Mouse (Mus musculus) adrenal gland, adult 2 months (tissue): ENCODE measurements around the gene Zdhhc5. TPM values are rescaled to one million over a fixed set of nuclear protein-coding genes. Genes with fewer than 3 reads are reported as not detected.

Source experiments
- DNase-seq: peaks from one replicate; pipeline ENCODE4 v3.0.0; 2021
- microRNA-seq, 2 experiments: library from miRNA; unstranded; fragments of <30 nt; microRNA quantifications; one replicate each; pipeline ENCODE4 v1.2.0; 2021
- polyA plus RNA-seq: library from polyadenylated mRNA; depleted of rRNA; stranded (reverse); fragments of >200 nt; gene quantifications from 2 replicates; pipeline ENCODE4 v1.2.3, GENCODE M21; 2012; rRNA removed
- total RNA-seq, 2 experiments: library from RNA; stranded (reverse); gene quantifications; 2 replicates each; pipeline ENCODE4 v1.2.3; 2021

The Zdhhc5 gene
- total and polyA plus RNA-seq, 3 experiments = 46.3 to 74.4 (median 61.7) TPM

- no peak for DNase-seq
Observed at GRCm38 (mm10) chr2:84647051-84647568, 67.9 kb downstream of the Zdhhc5 start.

- DNase-seq = no peak
Observed at GRCm38 (mm10) chr2:84646138-84646537, 68.8 kb downstream of the Zdhhc5 start.

GRCm38 (mm10) chr2:84640833-84641232, 74.1 kb downstream of the Zdhhc5 start:
- DNase-seq = no peak

GRCm38 (mm10) chr2:84638428-84639220, 76.4 kb downstream of the Zdhhc5 start:
- DNase-seq = no peak

Small RNAs within 50 kb of the gene (microRNA-seq; reads per million reads assigned to microRNA genes)
- gene Mir130a = 3,158 to 3,194 reads per million in 2 experiments

Other genes with a start within 250 kb of the Zdhhc5 start
- 10 to 100 TPM; 41.9 to 52.2 TPM for gene Tfpi, start 238.4 kb downstream of the Zdhhc5 start, total RNA-seq
- 1.8 and 2.6 TPM in 2 replicates for gene Tfpi, start 238.4 kb downstream of the Zdhhc5 start, polyA plus RNA-seq
- gene Ctnnd1, start 64.4 kb downstream of the Zdhhc5 start, total RNA-seq = 100 to 1,000 TPM; 112 to 135 TPM
- 20.4 and 25.8 TPM in 2 replicates for gene Ctnnd1, start 64.4 kb downstream of the Zdhhc5 start, polyA plus RNA-seq
- gene Btbd18, start 56.1 kb downstream of the Zdhhc5 start, total RNA-seq = under 1 TPM in 1 of 2 experiments, not detected in 1; 0.09 TPM
- 0.03 TPM in 1 of 2 replicates, not detected in the other for gene Btbd18, start 56.1 kb downstream of the Zdhhc5 start, polyA plus RNA-seq
- gene Selenoh, start 44.4 kb downstream of the Zdhhc5 start, total RNA-seq = 10 to 100 TPM; 19.2 to 29.8 TPM
- gene Selenoh, start 44.4 kb downstream of the Zdhhc5 start, polyA plus RNA-seq = 42.2 and 63.0 TPM in 2 replicates
- gene Gm28635, start 37.1 kb downstream of the Zdhhc5 start, total RNA-seq = not detected
- not detected in 2 replicates for gene Gm28635, start 37.1 kb downstream of the Zdhhc5 start, polyA plus RNA-seq
- 10 to 100 TPM; 24.3 to 24.8 TPM for gene Med19, start 36.8 kb downstream of the Zdhhc5 start, total RNA-seq
- gene Med19, start 36.8 kb downstream of the Zdhhc5 start, polyA plus RNA-seq = 12.3 and 15.1 TPM in 2 replicates
- gene Tmx2, start 36.0 kb downstream of the Zdhhc5 start, total RNA-seq = 100 to 1,000 TPM; 168 to 175 TPM
- 32.0 and 157 TPM in 2 replicates for gene Tmx2, start 36.0 kb downstream of the Zdhhc5 start, polyA plus RNA-seq
- 10 to 100 TPM; 11.4 to 16.8 TPM for gene Clp1, start 12.2 kb upstream of the Zdhhc5 start, total RNA-seq
- 5.1 and 5.3 TPM in 2 replicates for gene Clp1, start 12.2 kb upstream of the Zdhhc5 start, polyA plus RNA-seq
- 1 to 10 TPM; 3.8 to 7.2 TPM for gene Ypel4, start 18.9 kb upstream of the Zdhhc5 start, total RNA-seq
- 9.8 and 17.2 TPM in 2 replicates for gene Ypel4, start 18.9 kb upstream of the Zdhhc5 start, polyA plus RNA-seq
- gene Gm19426, start 28.5 kb upstream of the Zdhhc5 start, total RNA-seq = 1 to 10 TPM in 1 of 2 experiments, under 1 TPM in 1; 0.98 to 2.6 TPM
- gene Gm19426, start 28.5 kb upstream of the Zdhhc5 start, polyA plus RNA-seq = 0.65 and 1.0 TPM in 2 replicates
- gene Serping1, start 60.3 kb upstream of the Zdhhc5 start, total RNA-seq = 100 to 1,000 TPM in 1 of 2 experiments, 10 to 100 TPM in 1; 91.2 to 127 TPM
- 129 and 154 TPM in 2 replicates for gene Serping1, start 60.3 kb upstream of the Zdhhc5 start, polyA plus RNA-seq
- gene Ube2l6, start 83.6 kb upstream of the Zdhhc5 start, total RNA-seq = 10 to 100 TPM; 15.7 to 18.8 TPM
- gene Ube2l6, start 83.6 kb upstream of the Zdhhc5 start, polyA plus RNA-seq = 13.8 and 15.1 TPM in 2 replicates
- gene Smtnl1, start 107.5 kb upstream of the Zdhhc5 start, total RNA-seq = not detected
- not detected in 2 replicates for gene Smtnl1, start 107.5 kb upstream of the Zdhhc5 start, polyA plus RNA-seq
- gene Timm10, start 111.8 kb upstream of the Zdhhc5 start, total RNA-seq = 10 to 100 TPM; 38.5 to 59.6 TPM
- gene Timm10, start 111.8 kb upstream of the Zdhhc5 start, polyA plus RNA-seq = 17.0 and 19.2 TPM in 2 replicates
- 10 to 100 TPM in 1 of 2 experiments, 1 to 10 TPM in 1; 4.4 to 12.7 TPM for gene Slc43a1, start 123.7 kb upstream of the Zdhhc5 start, total RNA-seq
- 10.1 and 14.3 TPM in 2 replicates for gene Slc43a1, start 123.7 kb upstream of the Zdhhc5 start, polyA plus RNA-seq
- gene Rtn4rl2, start 171.5 kb upstream of the Zdhhc5 start, total RNA-seq = 1 to 10 TPM; 1.1 to 1.5 TPM
- gene Rtn4rl2, start 171.5 kb upstream of the Zdhhc5 start, polyA plus RNA-seq = 11.5 and 17.5 TPM in 2 replicates
- 10 to 100 TPM; 62.5 to 80.9 TPM for gene Slc43a3, start 221.4 kb upstream of the Zdhhc5 start, total RNA-seq
- 57.5 and 59.7 TPM in 2 replicates for gene Slc43a3, start 221.4 kb upstream of the Zdhhc5 start, polyA plus RNA-seq